Mouse (Mus musculus) heart, postnatal 10 days (tissue): ENCODE measurements at regions not wholly inside any gene's neighbourhood (a gene's known extent, or its start where the extent isn't known, plus 50 kb on each side); places are given as distances from the start of the nearest gene placed in this dataset.
"Not testable (repeated sequence)": the region's sequence is repeated elsewhere in the genome, so short reads cannot be mapped to it uniquely, and the experiment has no call there.

Source experiments
- DNase-seq, 2 experiments: peaks; one replicate each; pipeline ENCODE4 v3.0.0; 2021
- intact Hi-C: fragments of 180-260 bp; cut with DNase I; formaldehyde crosslinking; loops from one replicate; pipeline ENCODE4 v1.15.1; 2025

- DNase-seq, result no peak
- intact Hi-C loops, result loop anchor here (10.0 kb wide), 1 partner anchor 243 kb away; no protein-coding TSS in a partner anchor
Observed at GRCm38 (mm10) chr17:62171532-62171931, 709.6 kb downstream of the Efna5 start.

- no peak for DNase-seq
- intact Hi-C loops, result no loop called here
Observed at GRCm38 (mm10) chr17:62161457-62161856, 719.7 kb downstream of the Efna5 start.

- peak in 1 of 2 experiments; percentile 24 for DNase-seq
- intact Hi-C loops, result no loop called here
Observed at GRCm38 (mm10) chr17:62160301-62160700, 720.8 kb downstream of the Efna5 start.

- no peak for DNase-seq
- intact Hi-C loops, result no loop called here
Observed at GRCm38 (mm10) chr17:62135050-62135449, 746.1 kb downstream of the Efna5 start.

GRCm38 (mm10) chr17:62111703-62112102, 769.4 kb downstream of the Efna5 start:
- DNase-seq, intact Hi-C loops: not testable (repeated sequence)

GRCm38 (mm10) chr17:62109052-62109451, 772.1 kb downstream of the Efna5 start:
- DNase-seq, result no peak
- intact Hi-C loops, result no loop called here

GRCm38 (mm10) chr17:62083281-62083680, 797.8 kb downstream of the Efna5 start:
- no peak for DNase-seq
- intact Hi-C loops, result no loop called here

GRCm38 (mm10) chr17:62077604-62078003, 803.5 kb downstream of the Efna5 start:
- intact Hi-C loops, result no loop called here

GRCm38 (mm10) chr17:62064939-62065338, 816.2 kb downstream of the Efna5 start:
- intact Hi-C loops, result no loop called here
- no peak for DNase-seq

More at GRCm38 (mm10) chr17:62077604-62078003, 803.5 kb downstream of the Efna5 start:
- DNase-seq, result no peak

GRCm38 (mm10) chr17:62058016-62058415, 823.1 kb downstream of the Efna5 start:
- no peak for DNase-seq
- intact Hi-C loops, result no loop called here

- DNase-seq, result no peak
- intact Hi-C loops, result no loop called here
Observed at GRCm38 (mm10) chr17:62054801-62055200, 826.3 kb downstream of the Efna5 start.

- DNase-seq, result no peak
- intact Hi-C loops, result no loop called here
Observed at GRCm38 (mm10) chr17:62048989-62049388, 832.1 kb downstream of the Efna5 start.

- intact Hi-C loops, result no loop called here
Observed at GRCm38 (mm10) chr17:62030614-62031013, 850.5 kb downstream of the Efna5 start.

More at GRCm38 (mm10) chr17:62030614-62031013, 850.5 kb downstream of the Efna5 start:
- no peak for DNase-seq
